Mouse (Mus musculus) liver, adult 2 months (tissue): Measurements from ENCODE around the gene Atl3.

Experiments
- CTCF ChIP-seq: fragments of 200-500 bp; IDR thresholded peaks from 2 replicates; pipeline ENCODE4 v1.5.1; 2011; ENCODE audit warnings: low read depth, low read length, control low read depth
- POLR2A ChIP-seq: fragments of 200-500 bp; IDR thresholded peaks from 2 replicates; pipeline ENCODE4 v1.6.1; 2011; ENCODE audit warnings: low read length, control low read depth; ENCODE audit not compliant: insufficient read depth; ENCODE audit errors: extremely low read depth

- TF ChIP-seq CTCF (no peak), POLR2A (no peak)
Measured at GRCm38 (mm10) chr19:7502432-7502831, 8.6 kb downstream of the Atl3 start.
